Mouse (Mus musculus) urinary bladder, postnatal 14 days (tissue): Measurements from ENCODE around the gene Cd209c.

Experiments used
- DNase-seq: peaks from one replicate; pipeline ENCODE4 v3.0.0; 2021; ENCODE audit warnings: low spot score

Gene Cd209c

GRCm38 (mm10) chr8:3954646-3955045 is at the start of gene Cd209c:
Gene Cd209c, minus strand, starts transcription at chr8:3954746.
- DNase-seq = no peak

- DNase-seq = no peak
These were observed 39.7 kb upstream of the Cd209c start for GRCm38 (mm10) chr8:3994219-3994618.

- DNase-seq = peak; percentile 5
These were observed 1.5 kb upstream of the Cd209c start for GRCm38 (mm10) chr8:3956037-3956436.

DNA sequence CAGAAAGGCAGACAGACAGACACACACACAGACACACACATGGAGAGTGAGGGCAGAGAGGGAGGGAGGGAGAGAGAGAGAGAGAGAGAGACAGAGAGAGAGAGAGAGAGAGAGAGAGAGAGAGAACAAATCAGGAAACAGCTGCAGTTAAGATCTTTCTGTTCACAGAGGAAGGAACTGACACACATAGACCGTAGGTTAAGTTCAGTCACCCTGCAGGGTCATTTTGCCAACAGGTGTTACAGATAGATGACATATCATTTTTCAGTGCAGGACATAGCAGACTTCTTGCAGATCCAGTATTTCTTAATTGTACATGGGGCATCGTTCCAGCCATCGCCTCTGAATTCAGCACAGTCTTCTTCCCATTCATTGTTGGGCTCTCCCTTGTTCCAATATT is 14.5 kb downstream of the Cd209c start:
- no peak for DNase-seq

GRCm38 (mm10) chr8:3926744-3927143 is 27.8 kb downstream of the Cd209c start, which contains the start of gene Cd209b:
Gene Cd209b, minus strand, starts transcription at chr8:3926844.
- no peak for DNase-seq
